Mouse (Mus musculus): ENCODE data around the gene Rasgrp1.
A peak's percentile ranks its signal among the peaks of the same experiment; 100 is the strongest.

The Rasgrp1 gene

DNA sequence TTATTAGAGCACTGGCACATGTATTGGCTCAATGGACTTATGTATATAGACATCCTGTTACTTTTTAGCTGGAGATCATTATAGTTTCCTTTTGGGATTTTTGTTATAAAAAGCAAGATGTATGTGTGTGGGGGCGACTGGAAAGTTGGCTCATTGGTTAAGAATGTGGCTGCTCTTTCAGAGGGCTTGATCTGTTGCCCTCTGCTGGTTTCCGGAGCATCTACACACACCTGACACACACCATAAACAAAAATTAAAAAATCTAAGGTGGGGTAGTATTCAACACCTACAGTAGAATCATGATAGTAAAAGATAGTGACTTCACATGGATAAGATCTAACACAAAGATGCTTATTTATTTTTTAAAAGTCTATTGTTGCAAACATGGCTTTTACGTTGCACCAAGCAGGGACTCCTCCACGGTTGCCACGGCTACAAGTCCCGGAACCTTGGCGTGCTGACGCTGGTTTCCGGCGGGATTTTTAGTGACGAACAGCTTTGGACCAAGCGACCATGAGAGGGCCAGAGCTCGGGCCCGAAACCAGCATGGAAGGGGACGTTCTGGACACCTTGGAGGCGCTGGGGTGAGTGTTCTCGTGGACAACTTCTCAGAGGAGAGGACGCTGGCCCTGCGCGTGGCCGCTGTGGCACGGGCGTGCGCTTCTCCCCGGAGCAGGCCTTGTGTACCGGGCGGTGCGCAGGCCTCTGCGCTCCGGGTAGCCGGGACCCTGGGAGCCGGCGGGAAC lies 93.4 kb downstream of the Rasgrp1 start, which contains the start of gene Fam98b:
Gene Fam98b, plus strand, starts transcription at position 485 of the 746 bp plus-strand sequence.
- peak; percentile 93 for DNase-seq (ENCODE audit: low read depth)

DNA sequence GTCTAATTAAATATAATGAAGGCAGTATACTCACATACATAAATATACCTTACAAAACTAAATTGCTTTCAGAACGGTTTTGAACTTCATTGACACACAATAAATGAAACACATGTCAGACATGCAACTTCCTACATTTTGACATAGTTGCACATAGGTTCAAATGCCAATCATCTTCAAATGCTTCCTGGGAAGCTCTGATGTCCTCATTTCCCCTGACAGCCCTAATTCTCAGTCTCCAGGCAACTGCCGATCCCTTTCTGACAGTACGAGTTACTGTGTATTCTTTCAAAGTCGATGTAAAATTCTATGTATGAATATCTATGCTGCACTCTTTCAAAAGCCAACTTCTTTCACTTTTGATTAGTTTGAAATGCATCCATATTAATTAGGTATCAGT lies 100.8 kb downstream of the Rasgrp1 start:
- no peak for DNase-seq (ENCODE audit: low read depth)

DNA sequence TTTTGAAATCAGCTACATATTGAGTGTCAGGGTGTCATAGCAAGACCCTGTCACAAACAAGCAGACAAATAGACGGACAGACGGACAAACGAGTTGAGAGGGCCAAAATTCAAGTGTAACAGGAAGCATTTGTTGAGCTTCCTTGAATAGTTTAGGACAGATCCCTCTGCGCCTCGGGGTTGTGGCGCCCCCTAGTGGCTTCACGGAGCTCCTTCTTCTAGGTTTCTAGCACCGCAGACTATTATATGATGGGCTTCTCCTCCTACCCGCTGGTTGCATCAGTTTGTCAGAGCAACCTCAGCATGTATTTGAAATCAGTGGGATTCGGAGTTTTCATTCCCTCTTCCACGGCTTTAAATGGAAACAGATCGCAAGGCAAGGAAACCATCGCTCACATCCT lies 111.5 kb downstream of the Rasgrp1 start:
- DNase-seq (ENCODE audit: low read depth), result peak; percentile 37

DNA sequence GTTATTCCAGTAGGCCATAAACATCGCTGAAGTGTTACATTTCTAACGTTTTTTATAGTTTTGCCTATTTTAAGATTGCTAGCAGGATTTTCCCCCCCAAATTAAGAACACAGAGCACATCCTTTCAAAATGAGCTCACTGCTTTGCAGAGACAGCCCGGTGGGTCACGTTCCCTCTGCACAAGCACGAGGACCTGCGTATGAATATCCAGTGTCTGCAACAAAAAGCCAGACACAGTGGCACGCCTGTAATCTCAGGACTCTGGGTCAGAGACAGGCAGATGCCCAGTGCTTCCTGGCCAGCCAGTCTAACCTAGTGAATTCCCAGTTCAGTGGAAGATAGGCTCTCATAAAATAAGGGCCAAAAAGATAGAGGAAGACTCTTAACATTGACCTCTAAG lies 112.5 kb downstream of the Rasgrp1 start:
- DNase-seq (ENCODE audit: low read depth), result no peak

All from c-Kit-positive CD71-positive TER-119-negative erythroid progenitor cells, embryonic 14.5 days (primary cell).